In genomic region chr10:5207905-5208641, GRCm38 (mm10) we compare ENCODE assay signal across 8 mouse cellular contexts.
DNase-seq lines count a peak whose midpoint lies in the region.

No protein-coding gene starts in this region.

- H3K36me3 ChIP-seq in midbrain, embryonic 10.5 days, result no peaks in the 10 kb centered on the region

- no peaks in the 10 kb centered on the region for H3K27me3 ChIP-seq in midbrain, embryonic 10.5 days (ENCODE audit: low read depth, poor library complexity, severe bottlenecking)

- H3K4me3 ChIP-seq in midbrain, embryonic 10.5 days, result no peak overlapping the region

- 64% methylated on average over 7 of the region's 7 CpGs for WGBS in midbrain, embryonic 10.5 days

- H3K27ac ChIP-seq in midbrain, embryonic 10.5 days (replicated peaks), result no peak overlapping the region

- peak; percentile 6 for DNase-seq in retina, embryonic 14.5 days (ENCODE audit: low spot score)
- no peak for DNase-seq in retina, postnatal 1 day
- peak; percentile 62 to 88 for DNase-seq in heart, adult 18-20 months
- DNase-seq in kidney, postnatal 10 days, result peak; percentile 50
- peak; percentile 8 for DNase-seq in mesoderm, embryonic 11.5 days (ENCODE audit: low read depth, low spot score)
- no peak for DNase-seq in B cell, adult 2 months
- no peak for DNase-seq in layer of hippocampus, postnatal 25 days (ENCODE audit: extremely low spot score in 1 of 2, low spot score in 1 of 2)
- no peak for DNase-seq in midbrain, embryonic 10.5 days (ENCODE audit: low spot score)

- H3K9me3 ChIP-seq in midbrain, embryonic 10.5 days (replicated peaks), result no peaks in the 10 kb centered on the region

- no peaks in the 10 kb centered on the region for H3K4me1 ChIP-seq in midbrain, embryonic 10.5 days

Comparison
In these comparisons a context has a peak if more than half of its experiments do, and no peak if none do; other contexts are left out.
1. DNase-seq: peak in retina, embryonic 14.5 days (single experiment), heart, adult 18-20 months (2 of 2), kidney, postnatal 10 days (single experiment) and mesoderm, embryonic 11.5 days (single experiment); none in retina, postnatal 1 day (single experiment), B cell, adult 2 months (0 of 2), layer of hippocampus, postnatal 25 days (0 of 2) and midbrain, embryonic 10.5 days (single experiment).